Mouse (Mus musculus): ENCODE results near the gene Dusp6.

Dusp6 gene

DNA sequence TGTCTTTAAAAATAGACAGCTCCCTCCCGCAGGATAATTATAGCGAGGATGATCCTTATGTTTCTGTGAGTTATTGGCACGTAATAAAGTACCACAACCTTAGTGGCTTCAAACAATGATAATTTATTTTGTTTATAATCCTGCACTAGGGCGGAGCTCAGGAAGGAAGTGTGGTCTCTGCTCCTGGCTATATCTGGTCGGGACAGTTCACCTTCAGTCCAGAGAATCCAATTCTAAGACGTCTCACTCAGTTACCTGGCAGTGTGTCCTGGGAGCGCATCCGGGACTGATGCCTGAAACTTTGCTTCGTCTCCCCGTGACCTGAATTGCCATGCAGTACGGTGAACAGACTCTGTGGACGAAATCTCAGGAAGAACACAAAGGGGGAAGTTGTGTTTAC, 10.0 kb downstream of the Dusp6 start:
- DNase-seq (ENCODE audit: low read depth, low spot score) = no peak

DNA sequence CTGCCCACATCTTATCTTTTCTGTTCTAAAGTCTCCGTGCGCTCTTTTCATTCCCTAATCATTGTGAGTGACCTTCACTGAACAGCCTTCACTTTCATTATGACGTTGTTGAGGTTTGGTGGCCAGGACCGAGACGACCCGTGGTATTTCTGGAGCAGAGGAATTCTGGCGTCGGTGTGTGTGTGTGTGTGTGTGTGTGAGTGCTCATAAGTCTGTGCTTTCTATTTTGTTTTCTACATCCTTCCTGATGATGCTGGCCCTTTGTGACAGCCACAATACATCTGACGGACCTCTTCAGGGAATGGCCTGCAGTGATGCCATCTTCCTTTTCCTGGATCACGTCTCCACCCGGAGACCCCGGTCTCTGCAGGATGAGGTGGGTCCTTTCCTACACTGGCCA, 11.6 kb downstream of the Dusp6 start:
- no peak for DNase-seq (ENCODE audit: low read depth, low spot score)

DNA sequence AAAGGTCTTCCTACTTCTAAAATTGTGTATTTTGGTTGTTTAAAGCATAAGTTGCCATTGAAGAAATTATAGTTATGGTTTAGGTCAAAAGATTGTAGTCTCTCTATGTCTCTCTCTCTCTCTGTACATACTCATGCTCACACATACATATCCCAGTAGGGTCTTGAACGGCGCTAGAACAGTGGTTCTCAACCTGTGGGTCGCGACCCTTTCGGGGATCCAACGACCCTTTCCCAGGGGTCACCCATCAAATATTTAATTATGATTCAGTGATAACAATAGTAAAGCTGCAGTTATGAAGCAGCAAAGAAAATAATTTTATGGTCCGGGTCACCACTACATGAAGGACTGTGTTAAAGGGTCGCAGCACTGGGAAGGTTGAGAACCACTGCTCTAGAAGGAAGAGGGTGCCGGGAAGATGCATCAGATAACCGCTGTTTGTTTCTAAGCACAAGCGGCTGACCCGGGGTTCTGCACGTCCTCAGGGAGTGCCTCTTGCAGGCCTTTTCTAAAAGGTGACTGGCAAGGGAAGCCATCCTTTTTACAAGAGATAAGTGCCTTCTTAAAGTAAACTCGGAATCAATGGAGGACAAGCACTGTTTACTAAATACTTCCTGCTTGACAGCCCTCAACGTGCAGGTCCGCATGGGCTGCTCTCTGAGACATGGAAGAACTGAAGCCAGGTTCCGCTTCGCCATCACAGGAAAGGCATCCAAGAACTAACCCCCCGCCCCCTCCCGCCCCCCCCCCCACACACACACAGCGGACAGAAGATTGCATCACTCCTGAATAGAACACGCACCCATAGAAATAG, 16.2 kb downstream of the Dusp6 start:
- no peak for DNase-seq (ENCODE audit: low read depth, low spot score)

DNA sequence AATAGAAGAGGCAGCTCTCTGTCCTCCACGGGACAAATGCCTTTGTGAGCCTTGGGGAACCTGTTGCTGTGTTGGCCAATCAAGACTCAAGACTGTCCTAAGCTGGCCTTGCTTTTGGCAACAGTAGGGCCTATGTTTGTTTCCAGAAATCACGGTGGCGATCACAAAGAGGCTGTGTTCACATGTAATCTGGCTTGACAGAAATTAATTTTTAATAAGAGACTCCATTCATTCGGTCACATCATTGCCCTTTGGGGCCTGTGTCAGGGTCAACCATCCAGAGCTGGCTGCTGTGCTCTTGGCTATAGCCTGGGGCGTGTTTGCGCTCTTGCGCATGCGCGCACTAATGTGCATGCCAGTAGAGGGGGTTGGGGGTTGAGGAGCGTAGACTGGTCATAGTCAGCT, 21.0 kb downstream of the Dusp6 start:
- DNase-seq (ENCODE audit: low read depth, low spot score) = no peak

DNA sequence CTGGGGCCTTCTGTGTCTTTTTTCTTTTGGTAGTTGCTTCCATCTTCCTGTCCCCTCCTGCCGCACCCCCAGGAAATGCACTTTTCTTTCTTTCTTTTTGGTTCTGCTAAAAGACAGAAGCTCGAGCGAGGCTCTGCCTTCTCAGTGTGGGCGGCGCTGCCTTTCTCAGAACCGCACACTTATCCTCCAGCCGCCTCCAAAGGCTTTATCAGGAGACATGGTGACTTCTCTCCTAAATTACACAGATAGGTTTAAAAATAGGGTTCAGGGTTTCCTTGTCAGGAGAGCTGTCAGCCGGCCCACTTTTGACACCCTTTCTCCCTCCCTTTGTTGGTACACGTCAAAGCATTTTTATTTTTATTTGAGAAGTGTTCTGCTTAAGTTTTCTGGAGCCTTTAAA, 21.9 kb downstream of the Dusp6 start:
- peak; percentile 55 for DNase-seq (ENCODE audit: low read depth, low spot score)

DNA sequence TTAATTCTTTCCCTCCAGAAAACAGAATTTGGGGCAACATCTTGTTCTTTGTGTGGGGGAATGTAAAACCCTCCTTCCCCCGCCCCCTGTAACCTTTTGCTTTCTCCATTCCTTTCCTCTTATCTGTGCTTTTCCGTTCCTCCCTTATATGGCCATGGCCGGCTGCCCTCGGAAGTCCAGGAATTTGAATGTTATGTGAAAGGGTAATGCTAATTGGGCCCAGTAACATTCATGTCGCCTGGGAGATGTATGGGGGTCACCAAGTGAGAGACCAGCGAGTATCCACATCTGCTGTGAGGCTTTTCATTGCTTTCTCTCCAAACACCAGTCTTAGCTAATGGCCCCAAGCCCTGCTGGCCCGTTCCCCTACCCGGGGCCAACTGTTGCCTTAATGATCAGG, 22.7 kb downstream of the Dusp6 start:
- no peak for DNase-seq (ENCODE audit: low read depth, low spot score)

DNA sequence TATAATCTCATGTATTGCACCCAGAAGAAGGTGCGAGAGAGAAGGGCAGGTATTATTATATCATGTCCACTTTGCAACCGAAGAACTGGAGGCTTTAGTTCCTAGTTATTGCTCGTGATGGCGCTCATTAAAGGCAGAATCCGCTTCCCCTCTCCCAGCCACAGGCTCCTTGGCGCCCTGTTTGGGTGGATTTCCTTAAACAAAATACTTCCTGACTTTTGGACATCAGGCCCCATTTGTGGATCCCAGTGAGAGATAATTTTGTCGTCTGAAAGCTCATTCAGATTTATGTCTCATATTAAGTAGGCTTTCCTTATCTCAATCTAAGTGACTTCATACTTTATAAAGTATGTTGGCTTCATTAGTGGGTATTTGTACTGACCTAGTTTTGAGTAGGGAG, 23.2 kb downstream of the Dusp6 start:
- DNase-seq (ENCODE audit: low read depth, low spot score) = no peak

DNA sequence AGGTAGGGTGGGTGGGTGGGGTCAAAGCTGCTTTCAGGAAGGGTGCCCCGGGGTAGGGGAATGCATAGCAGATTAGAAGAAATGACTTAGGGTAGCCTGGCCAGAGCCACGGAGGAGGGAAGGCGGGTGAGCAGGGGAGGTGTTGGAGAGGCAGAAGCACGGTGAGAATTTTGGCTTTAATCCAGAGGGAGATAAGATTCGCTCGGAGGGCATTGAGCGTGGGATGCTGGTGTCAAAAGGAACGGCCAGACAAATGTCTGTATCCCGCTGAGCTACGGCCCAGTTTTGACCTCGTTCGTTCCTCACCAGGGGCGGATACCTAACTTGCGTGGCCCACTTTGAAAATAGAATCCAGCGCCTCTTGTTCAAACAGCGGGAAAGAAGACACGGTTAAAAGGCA, 23.8 kb downstream of the Dusp6 start:
- DNase-seq (ENCODE audit: low read depth, low spot score) = no peak

DNA sequence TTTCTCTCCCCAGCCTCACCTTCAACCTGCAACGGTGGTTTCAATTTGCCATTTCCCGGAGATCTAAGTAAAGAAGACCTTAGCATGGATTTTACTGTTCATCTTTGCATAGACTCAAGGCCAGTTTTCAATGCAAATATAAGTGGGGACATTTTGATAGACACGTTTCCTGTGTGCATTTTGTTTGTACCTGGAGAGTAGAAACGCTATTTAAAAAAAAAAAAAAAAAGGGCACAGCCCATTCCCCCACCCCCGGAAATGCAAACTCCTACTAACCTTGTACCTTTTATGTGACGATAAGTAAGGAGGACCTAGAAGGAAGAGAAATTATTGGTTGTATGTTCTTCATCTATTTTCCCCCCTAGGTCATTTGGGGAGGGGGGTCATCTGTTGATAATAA, 24.2 kb downstream of the Dusp6 start:
- DNase-seq (ENCODE audit: low read depth, low spot score) = peak; percentile 42

DNA sequence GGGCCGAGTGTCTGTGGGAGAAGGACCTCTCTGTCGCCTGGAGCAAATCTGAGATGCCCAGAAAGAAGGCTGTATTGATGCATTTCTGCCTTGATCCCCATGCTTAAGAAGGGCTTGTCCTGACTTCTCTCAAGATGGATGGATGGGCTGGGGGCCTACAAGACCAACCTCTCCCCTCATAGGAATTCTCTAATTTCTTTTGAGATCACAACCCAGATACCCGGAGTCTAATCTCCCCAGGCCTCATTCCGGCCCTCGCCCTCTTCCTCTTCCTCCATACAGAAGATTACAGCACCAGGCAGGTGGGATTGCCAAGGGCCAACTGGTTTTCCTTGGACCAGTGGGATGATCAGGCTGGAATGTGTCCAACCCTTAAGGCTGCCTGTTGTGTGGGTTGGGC, 26.1 kb downstream of the Dusp6 start:
- DNase-seq (ENCODE audit: low read depth, low spot score) = no peak

DNA sequence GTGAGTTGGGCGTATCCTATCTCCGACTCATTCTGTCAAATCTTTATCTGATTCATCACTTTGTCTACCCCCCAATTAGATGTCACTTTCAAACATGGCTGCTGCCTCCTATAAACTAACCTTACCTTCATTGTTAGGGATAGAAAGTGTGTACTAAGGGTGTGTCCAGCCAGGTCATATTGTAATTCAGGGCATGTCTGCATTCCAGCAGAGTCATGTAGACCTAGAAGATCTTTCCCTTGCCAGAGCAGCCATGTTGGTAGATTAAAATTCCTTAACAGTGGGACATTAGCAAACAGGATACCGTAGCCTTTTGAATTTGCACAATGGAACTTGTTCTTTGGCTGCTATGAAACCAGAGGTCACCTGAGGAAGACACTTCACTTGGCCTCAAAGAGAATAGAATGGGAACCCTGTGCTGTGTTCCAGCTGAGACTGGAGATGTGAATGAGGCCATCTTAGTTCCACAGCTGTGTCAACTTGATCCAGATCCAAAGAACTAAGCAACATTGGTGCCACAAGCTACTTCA, 30.1 kb downstream of the Dusp6 start:
- DNase-seq (ENCODE audit: low read depth, low spot score) = no peak

DNA sequence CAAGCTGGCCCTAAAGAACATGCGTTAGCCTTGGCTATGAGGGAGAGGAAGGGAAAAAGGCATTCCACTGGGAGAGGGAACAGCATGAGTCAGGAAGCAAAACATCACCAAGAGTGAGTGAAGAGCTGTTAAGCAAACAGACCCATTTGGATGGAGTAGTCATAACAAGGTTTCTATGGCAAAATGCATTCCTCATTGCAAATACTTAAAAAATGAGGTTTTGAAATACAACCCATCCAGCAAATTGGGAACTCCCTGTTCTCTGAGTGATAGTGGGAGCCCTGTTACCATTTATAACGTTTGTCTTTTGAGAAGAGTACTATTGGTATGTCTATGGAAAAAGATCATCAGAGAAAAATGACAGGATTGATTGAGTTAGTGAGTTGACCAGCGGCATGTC, 34.7 kb downstream of the Dusp6 start:
- no peak for DNase-seq (ENCODE audit: low read depth, low spot score)

DNA sequence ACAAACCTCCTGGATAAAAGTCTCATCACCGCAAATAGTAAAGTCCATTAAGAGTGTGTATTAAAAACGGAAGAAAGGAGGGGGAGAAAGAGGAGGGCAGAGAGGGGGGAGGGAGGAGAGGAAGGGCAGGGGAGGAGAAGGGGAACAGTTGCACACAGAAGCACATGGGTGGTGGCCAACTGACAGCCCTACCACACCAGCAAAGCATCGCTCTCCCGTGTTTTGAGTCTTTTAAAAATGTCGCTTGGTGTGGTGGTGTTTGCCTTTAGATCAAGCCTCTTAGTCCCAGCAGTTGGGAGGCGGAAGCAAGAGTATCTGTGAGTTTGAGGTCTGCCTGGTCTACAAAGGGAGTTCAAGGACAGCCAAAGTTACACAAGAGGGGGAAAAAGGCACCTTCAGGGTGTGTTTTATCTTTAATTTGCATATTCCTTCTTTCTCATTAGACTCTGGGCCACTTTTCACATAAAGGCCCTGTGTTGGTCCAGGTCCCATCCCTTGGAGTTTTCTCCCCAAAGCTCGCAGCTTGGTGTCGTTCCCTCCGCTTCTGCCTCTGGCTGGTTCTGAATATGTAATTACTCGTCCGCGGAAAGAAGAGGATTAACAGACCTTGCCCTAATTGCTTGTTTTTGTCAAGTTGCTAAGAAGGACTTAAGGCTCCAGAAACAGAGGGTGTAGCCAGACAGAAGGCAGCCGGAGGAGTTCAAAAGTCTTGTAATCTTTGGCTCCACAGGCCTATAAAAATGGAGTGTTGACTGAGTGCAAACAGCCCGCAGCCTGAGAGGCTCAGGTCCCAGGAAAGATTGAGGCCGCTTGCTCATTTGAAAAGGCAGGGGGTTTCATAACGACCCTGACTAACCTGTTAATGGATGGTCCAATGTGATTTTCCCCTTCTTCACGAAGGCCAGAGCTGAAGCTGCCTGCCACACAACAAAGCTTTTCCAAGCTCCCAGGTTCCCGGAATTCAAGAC, 35.6 kb downstream of the Dusp6 start:
- DNase-seq (ENCODE audit: low read depth, low spot score) = no peak

DNA sequence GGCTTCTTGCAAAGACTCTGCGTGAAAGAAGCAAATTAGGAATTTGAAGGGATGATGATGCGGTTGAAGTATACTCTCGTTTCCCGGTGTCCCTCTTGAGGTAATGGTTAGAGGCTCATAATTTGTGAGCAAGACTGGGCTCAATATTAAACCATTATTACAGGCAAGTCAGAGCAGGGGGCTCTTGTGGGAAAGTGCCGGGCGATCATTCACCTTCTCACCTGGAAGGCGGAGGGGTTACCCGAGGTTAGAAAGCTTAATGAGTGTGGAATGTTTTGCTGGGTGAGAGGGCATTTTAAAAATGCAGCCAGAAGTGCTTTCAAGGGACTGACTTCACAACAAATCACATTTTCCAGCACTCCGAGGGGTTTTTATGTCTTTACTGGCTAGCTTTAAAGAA, 36.3 kb downstream of the Dusp6 start:
- no peak for DNase-seq (ENCODE audit: low read depth, low spot score)

DNA sequence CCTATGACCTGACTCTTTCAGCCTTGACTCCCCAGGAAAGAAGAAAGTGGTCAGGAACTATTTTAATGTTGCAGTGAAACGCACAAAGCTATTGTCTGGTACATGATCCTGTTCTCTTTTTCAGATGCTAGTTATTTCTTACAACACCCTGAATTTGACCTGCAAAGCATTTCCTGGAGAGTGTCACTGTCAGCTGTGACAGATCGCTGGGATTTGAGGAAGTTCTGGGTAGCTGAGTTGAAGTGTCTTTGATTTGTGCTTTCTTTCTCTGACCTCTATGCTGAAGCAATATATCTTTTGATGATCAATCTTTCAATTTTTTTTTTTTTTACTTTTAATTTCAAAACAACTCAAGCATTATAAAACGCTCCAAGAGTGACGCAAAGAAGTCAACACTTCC, 39.0 kb downstream of the Dusp6 start:
- no peak for DNase-seq (ENCODE audit: low read depth, low spot score)

DNA sequence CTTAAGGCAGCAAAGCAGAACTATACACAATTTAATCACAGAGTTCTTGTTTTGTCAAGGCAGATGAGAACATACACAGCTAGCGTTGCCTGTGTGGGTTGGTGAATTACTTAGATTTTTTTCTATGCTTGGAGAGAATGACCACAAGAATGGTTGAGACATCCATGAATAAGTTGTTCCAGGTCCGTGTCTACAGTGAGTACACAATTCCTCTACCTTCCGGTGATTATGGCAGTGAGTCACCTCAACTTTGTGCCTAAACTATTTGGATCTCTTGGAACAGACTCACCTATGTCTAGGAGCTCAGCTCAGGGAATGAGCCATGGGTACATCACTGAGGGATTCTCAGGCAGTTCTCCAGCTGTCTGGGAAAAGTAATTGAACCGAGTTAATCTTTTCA, 45.8 kb downstream of the Dusp6 start:
- no peak for DNase-seq (ENCODE audit: low read depth, low spot score)

DNA sequence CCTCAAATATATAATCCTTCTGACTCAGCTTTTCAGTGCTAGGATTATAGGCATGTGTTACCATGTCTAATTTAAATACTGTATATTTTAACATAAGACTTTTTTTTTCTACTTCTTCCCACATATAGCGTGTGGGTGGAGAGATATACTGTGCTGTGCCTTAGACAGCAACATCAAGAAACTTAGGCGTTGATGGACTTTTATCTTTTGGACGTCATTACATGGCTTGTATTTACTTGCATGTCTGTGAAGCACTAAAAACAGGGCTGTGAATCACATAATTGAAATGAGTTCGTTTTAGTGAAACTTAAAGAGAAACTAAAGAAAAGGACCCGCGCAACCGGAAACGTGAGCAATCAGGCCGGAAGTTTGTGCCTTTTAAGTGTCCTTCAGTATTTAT, 46.6 kb downstream of the Dusp6 start:
- DNase-seq (ENCODE audit: low read depth, low spot score) = no peak

DNA sequence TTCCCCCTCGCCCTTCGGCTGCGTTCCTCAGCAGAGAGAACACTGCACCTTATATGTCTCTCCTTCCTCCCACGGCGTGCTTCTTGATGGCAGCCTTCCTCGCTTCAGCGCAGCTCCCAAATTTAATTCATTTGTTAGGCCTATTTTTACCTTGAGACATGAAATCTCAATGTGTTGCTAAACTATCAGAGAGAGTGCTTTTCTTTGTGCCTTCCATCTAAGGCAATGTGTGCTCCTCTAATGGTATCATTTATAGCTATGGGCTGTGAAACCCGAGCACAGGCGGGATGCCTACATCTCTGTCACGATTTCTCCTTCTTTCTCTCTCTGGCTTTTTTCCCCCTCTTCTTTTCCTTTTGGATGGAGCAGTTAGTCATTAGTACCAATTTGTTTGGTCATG, 47.2 kb downstream of the Dusp6 start:
- no peak for DNase-seq (ENCODE audit: low read depth, low spot score)

DNA sequence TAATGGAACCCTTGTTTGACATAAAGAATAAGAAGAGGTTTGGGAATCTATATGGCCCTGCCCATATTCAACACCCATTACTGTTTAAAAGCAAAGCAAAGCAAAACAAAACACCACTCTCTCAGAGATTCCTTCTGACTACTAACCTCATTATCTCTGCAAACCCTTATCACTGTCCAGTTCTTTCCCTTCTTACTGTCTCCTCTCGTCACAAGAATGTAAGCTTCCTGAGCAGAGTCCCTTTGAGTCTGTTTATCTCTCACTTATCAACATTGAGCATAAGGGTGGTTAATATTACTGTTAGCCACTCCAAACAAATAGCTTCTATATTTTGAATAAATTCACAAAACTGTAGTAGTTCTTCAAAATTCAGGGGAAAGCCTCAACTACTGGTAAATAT, 48.9 kb downstream of the Dusp6 start:
- no peak for DNase-seq (ENCODE audit: low read depth, low spot score)

DNA sequence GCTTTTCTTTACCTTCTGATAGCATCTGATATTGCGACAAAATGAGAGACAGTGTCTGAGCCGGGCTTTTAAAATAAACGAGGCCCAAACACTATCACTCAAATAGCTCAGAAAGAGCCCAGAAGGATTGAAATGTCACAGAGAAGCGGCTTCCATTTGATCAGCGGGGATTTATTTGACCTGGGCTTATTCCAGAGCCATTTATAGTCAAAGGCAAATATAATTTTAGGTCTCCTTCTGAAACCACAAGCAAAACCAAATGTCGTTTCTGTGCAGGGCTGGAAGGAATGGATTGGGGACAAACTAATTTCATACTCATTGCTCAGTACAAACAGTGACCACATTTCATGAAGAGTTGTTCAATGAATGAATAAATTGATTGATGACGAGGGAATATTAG, 51.3 kb downstream of the Dusp6 start:
- DNase-seq (ENCODE audit: low read depth, low spot score) = no peak

DNA sequence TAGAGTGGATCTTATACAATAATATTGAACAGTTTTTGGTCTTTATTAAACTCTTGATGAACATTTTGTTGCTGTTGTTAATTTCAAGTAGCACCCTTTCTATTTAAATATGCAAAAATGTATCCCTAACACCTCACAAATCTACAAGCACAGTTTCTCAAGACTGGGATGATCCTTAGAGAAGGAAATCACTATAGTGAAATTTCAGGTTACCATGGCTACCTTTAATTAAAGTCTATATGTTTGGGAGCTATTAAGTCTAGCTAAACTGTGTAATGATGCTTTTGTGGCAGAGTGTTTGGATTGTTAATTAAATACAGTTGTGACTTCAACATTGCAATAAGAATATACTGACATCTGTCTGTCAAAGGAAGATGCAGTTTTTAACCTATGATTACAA, 54.0 kb downstream of the Dusp6 start:
- no peak for DNase-seq (ENCODE audit: low read depth, low spot score)

Data from CD4-positive, CD25-positive, alpha-beta regulatory T cell, adult 2 months (primary cell).